Mouse (Mus musculus) hindbrain, embryonic 14.5 days (tissue): ENCODE measurements around the gene 9430007A20Rik. TPM values are rescaled to one million over a fixed set of nuclear protein-coding genes. Genes with fewer than 3 reads are reported as not detected.
"Not testable (repeated sequence)": the region's sequence is repeated elsewhere in the genome, so short reads cannot be mapped to it uniquely, and the experiment has no call there.

ENCODE experiments used
- ATAC-seq: fragments of 200-750 bp; cut with Nextera tagmentation; 2 replicates; pipeline ENCODE4 v1.8.0; 2017; ENCODE audit warnings: moderate number of reproducible peaks, mild to moderate bottlenecking, moderate TSS enrichment, moderate library complexity; ENCODE audit not compliant: low FRiP score
- DNase-seq: peaks from one replicate; pipeline ENCODE4 v3.0.0-alpha.2; 2015; ENCODE audit warnings: low spot score
- H3K27ac ChIP-seq: fragments of 300-500 bp; sonication (generic); 2 replicates; pipeline ENCODE4 v1.5.1; 2014; ENCODE audit warnings: mild to moderate bottlenecking, moderate library complexity
- H3K27me3 ChIP-seq: fragments of 300-500 bp; sonication (generic); 2 replicates; pipeline ENCODE4 v1.6.1; 2014; ENCODE audit warnings: mild to moderate bottlenecking, low read length, mixed read lengths; ENCODE audit not compliant: control insufficient read depth, insufficient read depth
- H3K36me3 ChIP-seq: fragments of 300-500 bp; sonication (generic); replicated peaks from 2 replicates; pipeline ENCODE4 v1.6.1; 2014; ENCODE audit not compliant: control insufficient read depth, insufficient read depth
- H3K4me1 ChIP-seq: fragments of 300-500 bp; sonication (generic); replicated peaks from 2 replicates; pipeline ENCODE4 v1.6.1; 2014; ENCODE audit warnings: antibody characterized with exemption, low read length, mixed read lengths; ENCODE audit not compliant: control insufficient read depth, insufficient read depth
- H3K4me2 ChIP-seq: fragments of 300-500 bp; sonication (generic); replicated peaks from 2 replicates; pipeline ENCODE4 v1.6.1; 2014; ENCODE audit warnings: mild to moderate bottlenecking, moderate library complexity
- H3K4me3 ChIP-seq: fragments of 300-500 bp; sonication (generic); replicated peaks from 2 replicates; pipeline ENCODE4 v1.5.1; 2014; ENCODE audit warnings: mild to moderate bottlenecking, low read length
- H3K9ac ChIP-seq: fragments of 300-500 bp; sonication (generic); 2 replicates; pipeline ENCODE4 v1.6.1; 2014
- H3K9me3 ChIP-seq: fragments of 300-500 bp; sonication (generic); 2 replicates; pipeline ENCODE4 v1.6.1; 2016; ENCODE audit warnings: low read length; ENCODE audit not compliant: control insufficient read depth
- WGBS: fragments of 180-500 bp; shearing (Covaris S2); extraction: QIAGEN DNeasy Blood & Tissue Kit; methylation state at CpG from one replicate; pipeline ENCODE4 v1.1.7; 2014; 5-methylcytosine and 5-hydroxymethylcytosine counted together
- polyA plus RNA-seq: library from polyadenylated mRNA; unstranded; fragments of >200 nt; fragmentation: Nextera tagmentation; extraction: Ambion mirVana; gene quantifications from 2 replicates; pipeline ENCODE4 v1.2.1, GENCODE M21; 2014

9430007A20Rik gene
- not detected in 2 replicates for polyA plus RNA-seq

GRCm38 (mm10) chr4:144519522-144519921 lies at the start of gene 9430007A20Rik:
TSS of gene 9430007A20Rik (plus strand) at chr4:144519822.
- H3K27me3 ChIP-seq = no peaks in the 10 kb centered on the region
- H3K4me2 ChIP-seq = no peak within 1 kb of the TSS
- no peaks in the 10 kb centered on the region for H3K4me1 ChIP-seq
- 79% methylated on average over 5 of the region's 5 CpGs for WGBS
- no peak within 1 kb of the TSS for H3K4me3 ChIP-seq
- DNase-seq (no peak), ATAC-seq (no peak)
- no peak within 1 kb of the TSS for H3K9ac ChIP-seq
- H3K36me3 ChIP-seq = no peaks in the 10 kb centered on the region
- H3K27ac ChIP-seq = no peak within 1 kb of the TSS
- H3K9me3 ChIP-seq = peaks cover 55% of the 10 kb centered on the region

GRCm38 (mm10) chr4:144493331-144493730 lies 26.3 kb upstream of the 9430007A20Rik start:
- DNase-seq = no peak
- no peak for ATAC-seq

GRCm38 (mm10) chr4:144506518-144506917 lies 13.1 kb upstream of the 9430007A20Rik start:
- no peak for ATAC-seq
- no peak overlapping the region for H3K4me2 ChIP-seq
- no peak overlapping the region for H3K4me3 ChIP-seq
- DNase-seq = no peak
- H3K36me3 ChIP-seq = no peaks in the 10 kb centered on the region
- no peak overlapping the region for H3K9ac ChIP-seq
- H3K27me3 ChIP-seq = no peaks in the 10 kb centered on the region
- H3K9me3 ChIP-seq = peaks cover 31% of the 10 kb centered on the region
- no peak overlapping the region for H3K27ac ChIP-seq
- 85% methylated on average over 1 of the region's 1 CpGs for WGBS
- H3K4me1 ChIP-seq = no peaks in the 10 kb centered on the region

More at GRCm38 (mm10) chr4:144493331-144493730, 26.3 kb upstream of the 9430007A20Rik start:
- H3K27ac ChIP-seq = no peak overlapping the region
- H3K4me1 ChIP-seq = no peaks in the 10 kb centered on the region
- H3K36me3 ChIP-seq = no peaks in the 10 kb centered on the region
- no peaks in the 10 kb centered on the region for H3K27me3 ChIP-seq
- H3K4me2 ChIP-seq = no peak overlapping the region
- H3K9ac ChIP-seq = no peak overlapping the region
- peaks cover 18% of the 10 kb centered on the region for H3K9me3 ChIP-seq
- no peak overlapping the region for H3K4me3 ChIP-seq

GRCm38 (mm10) chr4:144544689-144545088 lies 25.1 kb downstream of the 9430007A20Rik start:
- no peaks in the 10 kb centered on the region for H3K36me3 ChIP-seq
- ATAC-seq (no peak), DNase-seq (no peak)
- no peaks in the 10 kb centered on the region for H3K27me3 ChIP-seq
- no peak overlapping the region for H3K9ac ChIP-seq
- no peak overlapping the region for H3K4me3 ChIP-seq
- H3K4me2 ChIP-seq = no peak overlapping the region
- H3K4me1 ChIP-seq = no peaks in the 10 kb centered on the region
- 81% methylated on average over 1 of the region's 1 CpGs for WGBS
- no peak overlapping the region for H3K27ac ChIP-seq
- peaks cover 40% of the 10 kb centered on the region for H3K9me3 ChIP-seq

GRCm38 (mm10) chr4:144545339-144545738 lies 25.7 kb downstream of the 9430007A20Rik start:
- not testable (repeated sequence) for DNase-seq, H3K27me3 ChIP-seq, H3K27ac ChIP-seq, ATAC-seq, H3K4me3 ChIP-seq, H3K9ac ChIP-seq, H3K36me3 ChIP-seq, H3K4me1 ChIP-seq, H3K4me2 ChIP-seq
- peaks cover 44% of the 10 kb centered on the region for H3K9me3 ChIP-seq
- WGBS = 94% methylated on average over 13 of the region's 13 CpGs

GRCm38 (mm10) chr4:144551156-144551555 lies 31.5 kb downstream of the 9430007A20Rik start:
- ATAC-seq = no peak
- Histone ChIP-seq H3K27me3 (no peaks in the 10 kb centered on the region), H3K36me3 (no peaks in the 10 kb centered on the region), H3K4me1 (no peaks in the 10 kb centered on the region), H3K9ac (no peak overlapping the region), H3K4me2 (no peak overlapping the region), H3K27ac (no peak overlapping the region), H3K4me3 (no peak overlapping the region), H3K9me3 (peaks cover 27% of the 10 kb centered on the region)
- DNase-seq = no peak

- Histone ChIP-seq H3K4me2 (no peak overlapping the region), H3K4me1 (no peaks in the 10 kb centered on the region), H3K27me3 (no peaks in the 10 kb centered on the region), H3K9ac (no peak overlapping the region), H3K36me3 (no peaks in the 10 kb centered on the region), H3K4me3 (no peak overlapping the region), H3K27ac (no peak overlapping the region), H3K9me3 (peaks cover 51% of the 10 kb centered on the region)
- ATAC-seq (no peak), DNase-seq (no peak)
Measured at GRCm38 (mm10) chr4:144559792-144560191, 40.2 kb downstream of the 9430007A20Rik start.

GRCm38 (mm10) chr4:144561205-144561604 lies 41.6 kb downstream of the 9430007A20Rik start:
- no peaks in the 10 kb centered on the region for H3K27me3 ChIP-seq
- 71% methylated on average over 2 of the region's 2 CpGs for WGBS
- no peak overlapping the region for H3K4me2 ChIP-seq
- no peak overlapping the region for H3K9ac ChIP-seq
- H3K9me3 ChIP-seq = peaks cover 54% of the 10 kb centered on the region
- H3K4me1 ChIP-seq = no peaks in the 10 kb centered on the region
- no peak overlapping the region for H3K27ac ChIP-seq
- DNase-seq = no peak
- no peak for ATAC-seq
- no peaks in the 10 kb centered on the region for H3K36me3 ChIP-seq
- no peak overlapping the region for H3K4me3 ChIP-seq

GRCm38 (mm10) chr4:144565034-144565433 lies 45.4 kb downstream of the 9430007A20Rik start, which contains the start of gene Gm13124:
TSS of gene Gm13124 (minus strand) at chr4:144565134.
- H3K36me3 ChIP-seq = no peaks in the 10 kb centered on the region
- H3K27ac ChIP-seq = no peak within 1 kb of the TSS
- no peak within 1 kb of the TSS for H3K4me3 ChIP-seq
- H3K9me3 ChIP-seq = peaks cover 60% of the 10 kb centered on the region
- H3K4me2 ChIP-seq = no peak within 1 kb of the TSS
- ATAC-seq (no peak), DNase-seq (no peak)
- no peak within 1 kb of the TSS for H3K9ac ChIP-seq
- 97% methylated on average over 1 of the region's 1 CpGs for WGBS
- no peaks in the 10 kb centered on the region for H3K4me1 ChIP-seq
- no peaks in the 10 kb centered on the region for H3K27me3 ChIP-seq

GRCm38 (mm10) chr4:144567752-144568151 lies 48.1 kb downstream of the 9430007A20Rik start:
- H3K9ac ChIP-seq = no peak overlapping the region
- no peak overlapping the region for H3K27ac ChIP-seq
- DNase-seq (no peak), ATAC-seq (no peak)
- no peaks in the 10 kb centered on the region for H3K4me1 ChIP-seq
- H3K9me3 ChIP-seq = peaks cover 59% of the 10 kb centered on the region
- no peaks in the 10 kb centered on the region for H3K27me3 ChIP-seq
- H3K4me2 ChIP-seq = no peak overlapping the region
- no peaks in the 10 kb centered on the region for H3K36me3 ChIP-seq
- H3K4me3 ChIP-seq = no peak overlapping the region
